Mouse (Mus musculus) lung, embryonic 16.5 days (tissue): ENCODE data around the gene Sigirr. TPM values are rescaled to one million over a fixed set of nuclear protein-coding genes. Genes with fewer than 3 reads are reported as not detected.

Experiments
- ATAC-seq: fragments of 200-750 bp; cut with Nextera tagmentation; 2 replicates; pipeline ENCODE4 v1.8.0; 2017; ENCODE audit warnings: low read depth, mild to moderate bottlenecking, moderate library complexity
- H3K27ac ChIP-seq: fragments of 300-500 bp; sonication (generic); 2 replicates; pipeline ENCODE4 v1.5.1; 2014; ENCODE audit warnings: mild to moderate bottlenecking, control low read depth, low read length
- H3K27me3 ChIP-seq: fragments of 300-500 bp; sonication (generic); 2 replicates; pipeline ENCODE4 v1.6.1; 2014; ENCODE audit warnings: low read depth, low read length, mixed read lengths; ENCODE audit not compliant: control insufficient read depth, insufficient read depth
- H3K36me3 ChIP-seq: fragments of 300-500 bp; sonication (generic); 2 replicates; pipeline ENCODE4 v1.6.1; 2014; ENCODE audit warnings: low read length; ENCODE audit not compliant: control insufficient read depth, insufficient read depth
- H3K4me1 ChIP-seq: fragments of 300-500 bp; sonication (generic); replicated peaks from 2 replicates; pipeline ENCODE4 v1.6.1; 2014; ENCODE audit warnings: low read length, mixed read lengths; ENCODE audit not compliant: control insufficient read depth, insufficient read depth
- H3K4me2 ChIP-seq: fragments of 300-500 bp; sonication (generic); 2 replicates; pipeline ENCODE4 v1.6.1; 2014; ENCODE audit warnings: low read depth, low read length, control low read depth
- H3K4me3 ChIP-seq: fragments of 300-500 bp; sonication (generic); 2 replicates; pipeline ENCODE4 v1.5.1; 2014; ENCODE audit warnings: mild to moderate bottlenecking, low read length, control low read depth
- H3K9ac ChIP-seq: fragments of 300-500 bp; sonication (generic); 2 replicates; pipeline ENCODE4 v1.6.1; 2014; ENCODE audit warnings: low read length, control low read depth
- H3K9me3 ChIP-seq: fragments of 300-500 bp; sonication (generic); 2 replicates; pipeline ENCODE4 v1.6.1; 2016; ENCODE audit warnings: low read length; ENCODE audit not compliant: control insufficient read depth
- WGBS: fragments of 180-500 bp; shearing (Covaris S2); extraction: QIAGEN DNeasy Blood & Tissue Kit; methylation state at CpG from one replicate; pipeline ENCODE4 v1.1.7; 2014; 5-methylcytosine and 5-hydroxymethylcytosine counted together
- polyA plus RNA-seq: library from polyadenylated mRNA; unstranded; fragments of >200 nt; fragmentation: Nextera tagmentation; extraction: Ambion mirVana; gene quantifications from 2 replicates; pipeline ENCODE4 v1.2.1, GENCODE M21; 2015

Sigirr gene
- polyA plus RNA-seq, 1 experiment from 2014 or later: 17.7 TPM

DNA sequence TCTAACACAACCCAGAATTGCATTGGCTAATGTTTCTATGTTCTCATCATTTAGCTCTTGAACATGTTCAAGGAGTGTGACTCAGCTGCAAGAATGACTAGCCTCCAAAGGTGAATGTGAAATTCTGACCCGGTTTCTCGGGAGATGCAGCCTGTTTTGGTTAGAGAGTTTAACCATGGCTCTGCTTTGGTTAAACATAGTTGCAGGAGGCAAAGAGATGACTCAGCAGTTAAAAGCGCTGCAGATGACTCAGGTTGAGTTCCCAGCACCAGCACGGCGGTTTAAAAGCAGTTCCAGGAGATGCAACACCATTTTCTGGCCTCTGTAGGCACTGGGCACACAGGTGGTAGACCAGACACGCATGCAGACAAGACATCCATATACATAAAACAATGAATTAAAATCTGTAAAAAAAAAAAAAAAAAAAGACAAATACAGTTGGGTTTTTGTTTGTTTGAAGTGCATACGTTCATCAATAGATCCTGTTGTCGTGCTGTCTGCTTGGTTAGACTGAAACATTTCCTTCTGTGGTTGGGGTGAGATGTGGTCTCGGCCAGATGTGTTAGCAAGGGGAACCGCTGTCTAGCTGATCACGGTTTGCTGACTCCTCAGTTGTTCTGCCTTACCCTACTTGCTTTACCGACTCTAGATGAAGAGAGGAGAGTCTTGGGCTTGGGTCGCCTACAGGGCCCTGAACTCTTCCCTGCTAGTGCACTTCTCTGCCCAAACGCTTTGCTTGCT lies 41.6 kb downstream of the Sigirr start:
- no peaks in the 10 kb centered on the region for H3K36me3 ChIP-seq
- H3K9ac ChIP-seq: no peak overlapping the region
- ATAC-seq: no peak
- 85% methylated on average over 14 of the region's 14 CpGs for WGBS
- peaks cover 8% of the 10 kb centered on the region for H3K4me1 ChIP-seq
- H3K4me3 ChIP-seq: no peak overlapping the region
- H3K27ac ChIP-seq: no peak overlapping the region
- no peaks in the 10 kb centered on the region; the same call in 1 of the 2 replicates for H3K27me3 ChIP-seq
- H3K9me3 ChIP-seq: no peaks in the 10 kb centered on the region
- H3K4me2 ChIP-seq: no peak overlapping the region

DNA sequence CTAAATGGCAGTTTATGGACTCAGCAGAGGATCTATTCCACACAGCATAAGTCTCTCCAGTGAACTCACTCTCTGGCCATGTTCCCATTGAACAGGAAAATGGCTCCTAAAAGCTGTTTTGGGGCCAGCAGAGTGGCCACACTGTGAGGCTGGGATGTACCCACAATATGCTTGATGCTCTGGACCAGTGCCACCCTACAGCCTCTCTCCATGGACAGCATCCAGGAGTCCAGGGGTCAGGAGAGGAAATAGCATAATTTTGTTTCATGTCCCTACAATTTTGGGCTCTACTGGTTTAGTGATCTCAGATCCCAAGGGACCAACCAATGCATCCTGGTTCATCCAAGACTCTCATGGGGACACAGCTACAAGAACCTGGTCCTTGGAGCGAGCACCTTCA lies 42.8 kb downstream of the Sigirr start:
- no peaks in the 10 kb centered on the region for H3K9me3 ChIP-seq
- H3K36me3 ChIP-seq: no peaks in the 10 kb centered on the region
- H3K27ac ChIP-seq: no peak overlapping the region
- no peak overlapping the region for H3K4me3 ChIP-seq
- no peak for ATAC-seq
- H3K9ac ChIP-seq: no peak overlapping the region
- 86% methylated on average over 1 of the region's 1 CpGs for WGBS
- no peaks in the 10 kb centered on the region; the same call in 1 of the 2 replicates for H3K27me3 ChIP-seq
- H3K4me1 ChIP-seq: peaks cover 8% of the 10 kb centered on the region
- H3K4me2 ChIP-seq: no peak overlapping the region

DNA sequence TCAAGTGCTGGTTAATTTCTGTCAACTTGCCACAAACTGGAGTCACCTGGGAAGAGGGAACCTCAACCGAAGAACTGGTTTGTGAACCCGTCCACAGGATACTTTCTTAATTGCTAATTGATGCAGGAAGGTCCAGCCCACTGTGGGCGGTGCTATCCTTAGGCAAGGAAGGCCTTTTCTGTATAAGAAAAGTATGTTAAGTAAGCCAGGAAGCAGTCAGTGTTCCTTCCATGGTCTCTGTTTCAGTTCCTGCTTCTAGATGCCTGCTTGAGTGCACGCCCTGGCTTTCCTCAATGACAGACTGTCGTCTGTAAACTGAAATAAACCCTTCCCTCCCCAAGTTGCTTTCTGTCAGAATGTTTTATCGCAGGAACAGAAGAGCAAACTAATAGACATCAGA lies 43.4 kb downstream of the Sigirr start:
- WGBS: 78% methylated on average over 6 of the region's 6 CpGs
- no peak overlapping the region for H3K4me2 ChIP-seq
- H3K4me3 ChIP-seq: no peak overlapping the region
- no peak overlapping the region for H3K9ac ChIP-seq
- no peak overlapping the region for H3K27ac ChIP-seq
- no peaks in the 10 kb centered on the region for H3K36me3 ChIP-seq
- peaks cover 8% of the 10 kb centered on the region for H3K4me1 ChIP-seq
- no peak for ATAC-seq
- H3K9me3 ChIP-seq: no peaks in the 10 kb centered on the region
- H3K27me3 ChIP-seq: no peaks in the 10 kb centered on the region; the same call in 1 of the 2 replicates

DNA sequence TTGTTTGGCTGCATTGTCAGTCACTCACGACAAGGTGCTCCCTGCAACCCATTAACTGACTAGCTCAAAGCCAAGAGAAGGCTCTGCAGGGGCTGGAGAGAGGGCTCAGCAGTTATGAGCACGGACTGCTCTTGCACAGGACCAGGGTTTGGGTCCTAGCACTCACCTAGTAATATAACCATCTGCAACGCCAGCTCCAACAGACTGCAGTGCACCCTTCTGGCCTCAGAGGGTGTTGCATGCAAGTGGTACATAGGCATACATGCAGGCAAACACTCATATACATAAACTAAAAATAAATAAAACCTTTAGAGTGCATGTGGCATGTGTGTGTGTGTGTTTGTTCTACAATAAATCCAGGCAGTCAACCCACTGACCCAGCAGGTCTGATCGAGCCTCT lies 44.6 kb downstream of the Sigirr start:
- no peaks in the 10 kb centered on the region for H3K27me3 ChIP-seq
- WGBS: 80% methylated on average over 4 of the region's 4 CpGs
- H3K36me3 ChIP-seq: no peaks in the 10 kb centered on the region
- H3K27ac ChIP-seq: no peak overlapping the region
- H3K4me3 ChIP-seq: no peak overlapping the region
- no peak for ATAC-seq
- no peaks in the 10 kb centered on the region for H3K4me1 ChIP-seq
- H3K4me2 ChIP-seq: no peak overlapping the region
- no peaks in the 10 kb centered on the region for H3K9me3 ChIP-seq
- no peak overlapping the region for H3K9ac ChIP-seq

DNA sequence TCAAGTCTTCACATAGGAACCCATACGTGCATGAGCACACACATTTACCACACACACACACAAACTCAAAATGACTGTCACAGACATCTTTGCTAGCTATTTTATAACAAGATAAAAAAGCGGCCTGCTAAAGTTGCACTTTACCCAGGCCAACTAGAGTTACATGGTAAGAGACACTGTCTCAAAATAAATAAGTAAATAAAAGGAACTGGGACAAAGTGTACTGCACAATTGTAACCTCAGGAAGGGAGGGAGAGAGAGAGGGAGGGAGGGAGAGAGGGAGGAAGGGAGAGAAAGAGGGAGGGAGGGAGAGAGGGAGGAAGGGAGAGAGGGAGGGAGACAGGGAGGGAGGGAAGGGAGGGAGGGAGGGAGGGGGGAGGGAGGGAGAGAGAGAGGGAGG lies 48.0 kb downstream of the Sigirr start:
- no peak overlapping the region for H3K4me3 ChIP-seq
- no peaks in the 10 kb centered on the region for H3K9me3 ChIP-seq
- no peaks in the 10 kb centered on the region for H3K27me3 ChIP-seq
- no peaks in the 10 kb centered on the region for H3K36me3 ChIP-seq
- no peak for ATAC-seq
- no peak overlapping the region for H3K9ac ChIP-seq
- no peak overlapping the region for H3K27ac ChIP-seq
- H3K4me2 ChIP-seq: no peak overlapping the region
- WGBS: 55% methylated on average over 2 of the region's 2 CpGs
- H3K4me1 ChIP-seq: peaks cover 5% of the 10 kb centered on the region

DNA sequence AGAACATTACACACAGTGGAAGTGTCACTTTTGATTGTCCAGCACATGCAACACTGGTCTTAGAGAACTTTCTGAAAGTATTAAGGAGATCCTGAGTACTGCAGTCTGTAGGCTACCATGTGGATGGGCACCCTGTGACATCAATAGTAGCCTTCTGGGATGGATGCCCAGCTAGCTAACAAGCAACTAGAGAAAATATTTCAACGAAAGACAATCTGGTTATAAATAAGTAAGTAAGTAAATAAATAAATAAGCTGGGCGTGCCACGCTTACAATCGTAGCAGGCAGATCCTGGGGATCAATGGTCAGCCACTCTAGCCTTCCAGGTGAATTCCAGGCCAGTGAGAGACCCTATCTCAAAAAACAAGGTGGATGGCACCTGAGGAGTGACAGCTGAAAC lies 48.4 kb downstream of the Sigirr start:
- Histone ChIP-seq H3K27me3 (no peaks in the 10 kb centered on the region), H3K9me3 (no peaks in the 10 kb centered on the region), H3K36me3 (no peaks in the 10 kb centered on the region), H3K4me1 (peaks cover 9% of the 10 kb centered on the region), H3K9ac (no peak overlapping the region), H3K4me2 (no peak overlapping the region), H3K27ac (no peak overlapping the region), H3K4me3 (no peak overlapping the region)
- WGBS: 84% methylated on average over 4 of the region's 4 CpGs
- no peak for ATAC-seq

DNA sequence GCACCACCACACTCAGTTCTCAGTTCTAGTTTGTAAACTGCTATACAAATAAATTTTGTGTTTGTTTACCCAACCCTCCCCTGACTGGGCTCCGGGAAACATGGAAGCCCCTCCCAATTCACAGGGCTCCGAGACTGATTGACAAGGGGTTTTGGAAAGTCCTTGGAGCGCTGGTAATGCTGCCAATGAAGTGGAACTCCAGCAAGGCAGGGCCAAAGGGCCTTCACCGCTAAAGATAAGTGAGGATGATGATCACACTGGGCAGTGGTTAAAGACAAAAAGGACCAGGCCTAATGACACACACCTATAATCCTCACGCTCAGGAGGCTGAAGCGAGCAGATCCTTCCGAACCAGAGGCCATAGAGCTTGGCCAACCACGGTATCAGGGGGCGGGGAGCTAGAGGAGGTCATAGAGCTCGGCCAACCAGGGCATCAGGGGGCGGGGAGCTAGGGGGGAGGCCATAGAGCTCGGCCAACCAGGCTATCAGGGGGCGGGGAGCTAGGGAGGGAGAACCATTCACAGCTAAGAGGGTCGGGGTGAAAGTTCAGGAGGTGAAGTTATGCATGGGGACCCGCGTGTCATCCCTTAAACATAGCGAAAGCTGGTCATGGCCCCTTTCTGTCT lies 49.2 kb downstream of the Sigirr start:
- H3K27me3 ChIP-seq: no peaks in the 10 kb centered on the region
- no peaks in the 10 kb centered on the region for H3K36me3 ChIP-seq
- no peak overlapping the region for H3K9ac ChIP-seq
- H3K4me3 ChIP-seq: no peak overlapping the region
- no peaks in the 10 kb centered on the region for H3K9me3 ChIP-seq
- H3K4me2 ChIP-seq: no peak overlapping the region
- peaks cover 12% of the 10 kb centered on the region for H3K4me1 ChIP-seq
- H3K27ac ChIP-seq: no peak overlapping the region
- ATAC-seq: no peak
- WGBS: 61% methylated on average over 17 of the region's 17 CpGs

DNA sequence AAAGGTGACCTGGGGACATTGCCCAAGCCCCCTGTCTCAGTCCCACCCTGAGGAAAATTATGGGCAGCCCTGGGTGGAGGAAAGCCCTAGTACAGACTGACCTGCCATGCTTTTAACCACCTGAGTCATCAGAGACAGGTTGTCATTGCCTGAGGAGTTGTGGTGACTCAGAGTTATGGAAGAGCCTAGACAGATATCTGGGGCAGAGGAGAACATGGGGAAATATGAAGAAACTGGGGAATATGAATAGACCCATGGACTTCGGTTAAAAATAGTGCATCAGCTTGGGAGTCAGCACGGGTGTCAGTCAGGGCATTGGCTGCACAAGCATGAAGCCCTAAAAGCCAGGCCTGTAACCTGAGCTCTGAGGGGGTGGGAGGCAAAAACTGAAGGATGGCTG lies 51.0 kb downstream of the Sigirr start:
- H3K4me3 ChIP-seq: no peak overlapping the region
- H3K9me3 ChIP-seq: no peaks in the 10 kb centered on the region
- no peaks in the 10 kb centered on the region for H3K36me3 ChIP-seq
- peaks cover 12% of the 10 kb centered on the region for H3K4me1 ChIP-seq
- no peak overlapping the region for H3K4me2 ChIP-seq
- H3K9ac ChIP-seq: no peak overlapping the region
- no peaks in the 10 kb centered on the region for H3K27me3 ChIP-seq
- no peak for ATAC-seq
- H3K27ac ChIP-seq: no peak overlapping the region
- WGBS: 76% methylated on average over 2 of the region's 2 CpGs

DNA sequence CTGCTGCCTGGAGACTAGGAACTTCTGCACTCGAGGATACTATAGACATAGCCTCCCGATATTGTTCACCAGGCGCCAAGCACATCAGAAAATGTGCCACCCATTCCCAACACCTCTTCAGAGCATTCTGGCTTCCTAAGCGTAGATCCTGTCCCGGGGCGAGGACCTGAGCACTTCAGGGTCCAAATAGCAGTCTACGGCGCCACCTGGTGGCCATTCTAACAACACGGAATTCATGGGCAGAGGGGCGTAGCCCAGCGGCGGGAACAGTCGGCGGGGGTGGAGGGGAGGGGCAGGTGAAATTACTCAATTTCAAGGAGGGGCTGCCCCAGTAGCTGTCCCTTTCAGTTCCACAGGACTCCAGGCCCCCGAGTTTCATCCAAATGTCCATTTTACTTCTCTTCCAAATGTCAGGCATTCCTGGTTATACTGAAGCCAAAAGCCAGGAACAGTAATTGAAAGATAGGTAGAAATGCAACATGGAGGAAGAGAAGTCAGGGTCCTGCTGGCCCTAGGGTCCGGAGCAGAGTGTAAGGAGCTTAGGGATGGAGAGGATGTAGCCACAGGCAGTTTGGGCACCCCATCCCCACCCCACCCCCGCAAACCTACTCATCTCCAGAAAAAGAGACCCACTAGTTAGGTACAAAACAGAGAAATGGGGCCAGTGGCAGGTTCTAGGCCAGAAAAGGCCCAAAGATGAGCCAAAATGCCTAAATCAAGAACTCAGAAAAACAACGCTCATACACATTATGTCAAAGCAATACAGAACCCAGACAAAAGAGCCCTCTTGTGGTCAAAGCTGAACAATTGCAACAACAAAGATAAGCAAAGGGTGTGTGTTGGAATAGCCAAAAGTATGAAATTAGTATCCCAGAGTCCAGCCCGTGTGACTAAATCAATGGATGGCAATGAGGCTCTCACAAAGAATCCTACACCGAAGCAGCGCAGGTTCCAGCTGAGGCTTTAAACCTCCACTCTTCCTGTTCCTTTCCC lies 51.9 kb downstream of the Sigirr start:
- peak; percentile 92 for ATAC-seq
- Histone ChIP-seq H3K4me2 (peak overlapping the region; percentile 71), H3K9me3 (no peaks in the 10 kb centered on the region), H3K27me3 (no peaks in the 10 kb centered on the region), H3K9ac (peak overlapping the region; percentile 53), H3K27ac (peak overlapping the region; percentile 94), H3K36me3 (no peaks in the 10 kb centered on the region), H3K4me3 (peak overlapping the region; percentile 35), H3K4me1 (peaks cover 12% of the 10 kb centered on the region)
- WGBS: 10% methylated on average over 21 of the region's 21 CpGs
